Mouse (Mus musculus) large intestine, adult 2 months (tissue): ENCODE data around the gene Cd163l1. TPM values are rescaled to one million over a fixed set of nuclear protein-coding genes. Genes with fewer than 3 reads are reported as not detected.

ENCODE experiments used
- DNase-seq: peaks from one replicate; pipeline ENCODE4 v3.0.0-alpha.2; 2012; ENCODE audit warnings: low read depth, low spot score
- WGBS: fragments of 180-500 bp; shearing (Covaris S2); methylation state at CpG from one replicate; pipeline ENCODE4 v1.1.7; 2018; 5-methylcytosine and 5-hydroxymethylcytosine counted together
- polyA plus RNA-seq: library from polyadenylated mRNA; depleted of rRNA; stranded (reverse); fragments of >200 nt; gene quantifications from 2 replicates; pipeline ENCODE4 v1.2.3, GENCODE M21; 2012; rRNA removed

Gene Cd163l1
- polyA plus RNA-seq = 0.43 and 0.78 TPM in 2 replicates

DNA sequence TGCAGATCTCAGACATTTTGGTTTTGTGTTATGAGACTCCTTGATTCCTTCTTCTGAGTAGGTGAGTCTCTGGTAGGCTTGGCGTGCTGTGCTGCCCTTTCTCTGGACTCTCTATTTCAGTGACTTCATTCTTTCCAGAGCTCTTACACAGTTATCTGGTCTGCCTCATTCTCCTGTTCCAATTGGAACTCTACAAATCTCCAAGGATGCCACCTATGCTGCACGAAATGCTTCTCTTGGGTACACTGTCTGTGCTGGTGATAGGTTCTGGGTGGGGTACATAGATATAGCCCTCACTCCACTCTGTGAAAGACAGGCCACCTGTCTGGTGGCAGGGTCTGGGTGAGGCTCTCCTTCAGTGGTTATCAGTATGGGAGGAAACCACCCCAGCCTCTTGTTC, at the start of gene Cd163l1:
Cd163l1 (plus strand) TSS at position 301 of the 400 bp plus-strand sequence.
- DNase-seq = no peak
- 83% methylated on average over 2 of the region's 2 CpGs for WGBS

DNA sequence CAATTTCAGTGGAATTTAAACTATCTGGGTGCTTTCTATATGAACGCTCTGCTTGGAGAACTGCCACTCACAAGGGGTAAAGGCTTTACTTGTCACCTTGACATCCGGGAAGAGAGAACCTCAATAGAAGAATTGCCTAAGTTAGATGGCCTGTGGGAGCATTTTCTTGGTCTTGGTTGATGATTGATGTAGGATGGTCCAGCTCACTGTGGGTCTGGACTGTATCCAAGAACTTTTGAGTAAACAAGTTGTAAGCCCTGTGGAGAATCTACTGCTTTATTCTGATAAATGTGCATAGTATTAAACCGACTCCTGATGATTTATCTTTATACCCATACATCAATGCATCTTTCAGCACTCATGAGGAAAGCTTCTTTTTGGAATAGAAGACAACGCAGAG, 48.7 kb upstream of the Cd163l1 start:
- no peak for DNase-seq
- 74% methylated on average over 4 of the region's 4 CpGs for WGBS

DNA sequence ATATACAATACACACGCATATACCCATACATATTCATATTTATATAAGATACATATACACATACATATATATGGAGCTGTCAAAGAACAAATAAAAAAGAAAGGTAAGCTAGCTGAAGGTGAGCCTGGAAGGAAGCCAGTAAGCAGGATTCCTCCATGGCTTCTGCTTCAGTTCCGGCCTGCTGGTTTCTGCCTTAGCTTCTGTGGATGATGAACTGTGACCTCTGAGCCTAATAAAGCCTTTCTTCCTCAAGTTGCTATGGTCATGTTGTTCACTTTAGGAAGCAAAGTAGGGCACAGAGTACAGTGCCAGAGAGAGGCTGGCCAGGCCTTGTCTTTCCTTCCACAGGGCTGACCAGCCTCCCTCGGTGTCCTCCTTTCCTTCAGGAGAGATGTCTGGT, 47.2 kb upstream of the Cd163l1 start:
- no peak for DNase-seq
- WGBS = 84% methylated on average over 3 of the region's 3 CpGs

DNA sequence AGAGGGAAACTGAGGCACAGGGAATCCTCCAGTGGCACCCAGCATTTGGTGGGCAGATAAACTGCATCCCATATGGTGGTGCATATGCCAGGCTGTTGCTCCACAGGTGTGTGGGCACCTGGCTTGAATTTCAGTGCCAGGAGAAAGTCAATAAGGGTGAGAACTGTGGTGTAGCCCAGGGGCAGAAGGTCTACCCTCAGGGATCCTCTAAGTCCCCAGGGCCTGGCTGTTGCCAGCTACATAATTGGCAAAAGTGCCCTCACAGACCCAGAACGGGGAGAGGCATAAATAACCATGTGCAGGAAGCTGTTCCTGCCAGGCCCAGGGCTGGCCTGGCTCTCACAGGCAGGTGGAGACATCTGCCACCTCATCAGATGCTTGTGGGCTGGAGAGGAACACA, 45.1 kb upstream of the Cd163l1 start, which contains the start of gene Olfr523:
Olfr523 (plus strand) TSS at position 282 of the 400 bp plus-strand sequence.
- no peak for DNase-seq
- WGBS = 23% methylated on average over 1 of the region's 1 CpGs

DNA sequence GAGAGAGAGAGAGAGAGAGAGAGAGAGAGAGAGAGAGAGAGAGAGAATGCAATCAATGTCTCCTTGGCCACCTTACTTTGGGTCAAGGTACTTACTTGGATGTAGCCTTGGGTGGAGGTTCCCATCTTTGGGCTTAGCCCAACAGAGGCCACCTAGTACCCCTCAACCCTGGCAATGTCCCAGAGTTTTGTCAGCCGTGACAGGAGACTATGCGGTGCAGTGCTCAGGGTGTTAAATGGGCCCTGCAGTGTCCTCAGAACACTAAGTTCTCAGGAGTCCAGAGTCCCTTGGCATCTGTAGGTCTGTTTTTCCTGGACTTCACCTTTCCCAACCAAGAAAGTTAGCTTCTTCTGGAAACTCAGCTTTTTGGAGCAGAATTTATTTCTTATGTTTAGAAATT, 38.9 kb upstream of the Cd163l1 start:
- DNase-seq = no peak
- WGBS = 87% methylated on average over 2 of the region's 2 CpGs

DNA sequence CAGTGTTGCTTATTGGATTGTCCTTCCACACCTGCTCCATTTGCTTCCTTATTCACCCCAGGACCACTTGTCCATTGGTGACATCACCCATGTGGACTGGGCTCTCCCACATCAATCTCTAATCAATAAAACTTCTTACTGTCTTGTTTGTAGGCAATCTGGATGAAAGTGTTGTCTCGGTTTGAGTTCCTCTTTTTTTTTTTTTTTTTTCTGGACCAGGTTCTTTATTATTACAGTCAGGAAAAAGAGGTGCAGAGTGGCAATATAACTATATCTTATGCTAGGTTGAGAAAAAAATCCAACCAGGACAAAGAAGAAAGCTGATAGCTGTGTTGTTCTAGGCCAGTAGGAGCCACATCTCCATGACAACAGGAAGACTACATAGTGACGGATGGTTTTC, 37.4 kb upstream of the Cd163l1 start:
- DNase-seq = no peak
- 53% methylated on average over 2 of the region's 2 CpGs for WGBS

DNA sequence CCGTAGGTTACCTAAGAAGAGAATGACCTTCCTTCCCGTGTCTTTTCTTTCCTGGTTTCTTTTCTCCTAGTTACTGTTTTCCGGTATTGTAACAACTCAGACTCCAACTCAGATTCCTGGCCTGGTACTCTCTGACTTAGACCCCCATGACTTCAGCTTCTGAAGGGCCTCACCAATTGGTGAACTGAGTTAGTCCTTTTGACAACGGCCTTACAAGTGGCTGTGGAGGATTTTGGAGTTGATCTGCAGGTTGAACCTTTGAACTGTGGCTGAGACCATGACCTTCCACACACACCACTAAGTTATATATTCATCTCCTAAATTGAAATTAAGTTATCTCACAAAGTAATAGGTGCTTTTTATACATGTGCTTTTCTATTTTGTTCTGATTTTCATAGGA, 33.9 kb upstream of the Cd163l1 start:
- WGBS = 76% methylated on average over 4 of the region's 4 CpGs
- no peak for DNase-seq

DNA sequence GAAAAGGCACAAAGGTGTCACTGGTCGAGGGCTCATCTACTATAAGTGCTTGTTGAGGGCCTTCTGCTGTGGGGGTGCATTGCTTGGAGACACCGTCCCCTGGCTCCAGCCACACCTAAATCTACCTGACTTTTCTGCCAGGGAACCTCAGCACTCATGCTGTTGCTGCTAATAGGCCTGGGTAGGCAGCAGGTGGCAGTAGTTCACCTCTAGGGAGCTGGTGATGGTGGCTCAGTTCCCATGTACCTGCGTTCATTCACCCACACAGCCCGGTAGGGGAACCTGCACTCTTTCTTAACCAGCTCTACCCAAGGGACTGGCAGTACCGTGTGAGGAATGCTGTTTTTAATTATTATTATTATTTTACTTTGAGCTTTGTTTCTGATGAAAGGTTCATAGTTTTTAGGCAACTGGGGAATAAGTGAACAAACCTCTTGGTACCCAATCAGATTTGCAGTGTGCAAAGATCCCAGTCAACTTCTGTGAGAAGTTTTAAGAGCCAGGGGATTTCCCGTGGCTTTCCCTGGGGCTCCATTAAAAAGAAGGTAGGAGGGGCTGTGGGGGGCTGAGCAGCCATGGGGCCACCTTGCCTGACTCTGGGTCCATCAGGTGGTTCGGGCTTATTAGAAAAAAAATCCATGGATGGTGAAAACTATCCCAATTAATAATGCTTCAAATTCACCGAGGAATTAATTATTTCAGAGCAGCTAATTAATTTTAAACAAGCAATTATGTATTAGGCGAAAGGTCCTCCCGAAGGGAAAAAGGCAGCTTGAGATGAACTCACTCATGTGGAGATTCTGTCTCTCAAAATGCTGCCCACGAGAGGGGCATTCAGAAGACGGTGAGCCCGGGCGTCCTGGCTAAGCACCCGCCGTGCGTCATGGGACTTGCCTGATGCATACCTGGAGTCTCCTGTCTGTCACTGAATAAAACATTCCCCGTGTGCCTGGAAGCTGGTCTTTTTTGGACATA, 31.1 kb upstream of the Cd163l1 start:
- DNase-seq = no peak
- 61% methylated on average over 18 of the region's 18 CpGs for WGBS

- 79% methylated on average over 7 of the region's 7 CpGs for WGBS
- DNase-seq = no peak
These were observed 30.2 kb upstream of the Cd163l1 start for GRCm38 (mm10) chr7:140187721-140188390.

GRCm38 (mm10) chr7:140188391-140189328, 29.4 kb upstream of the Cd163l1 start:
- WGBS = 59% methylated on average over 4 of the region's 4 CpGs
- DNase-seq = no peak

GRCm38 (mm10) chr7:140190435-140190834, 27.6 kb upstream of the Cd163l1 start:
- no peak for DNase-seq
- WGBS = 91% methylated on average over 1 of the region's 1 CpGs

GRCm38 (mm10) chr7:140192445-140192844, 25.6 kb upstream of the Cd163l1 start:
- DNase-seq = no peak
- 44% methylated on average over 2 of the region's 2 CpGs for WGBS

DNA sequence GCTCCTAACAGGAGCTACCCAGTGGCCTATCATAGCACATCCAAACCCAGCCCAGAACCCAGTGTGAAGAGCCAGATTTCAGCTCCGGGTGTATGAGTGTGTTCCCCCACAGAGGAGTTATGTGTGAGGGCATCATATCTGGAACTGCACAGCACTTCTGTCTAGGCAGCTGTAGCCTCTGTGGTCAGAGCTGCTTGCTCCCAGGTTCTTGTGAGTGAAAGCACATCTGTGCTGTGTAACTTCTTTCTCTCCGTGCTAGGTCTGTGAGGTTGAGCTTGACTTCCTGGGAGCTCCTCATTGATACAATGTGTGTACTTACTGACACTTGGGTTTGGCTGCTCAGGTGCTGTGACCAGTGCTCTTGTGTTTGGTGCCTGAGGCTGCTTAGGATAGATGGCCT, 25.2 kb upstream of the Cd163l1 start:
- no peak for DNase-seq
- WGBS = 64% methylated on average over 2 of the region's 2 CpGs

DNA sequence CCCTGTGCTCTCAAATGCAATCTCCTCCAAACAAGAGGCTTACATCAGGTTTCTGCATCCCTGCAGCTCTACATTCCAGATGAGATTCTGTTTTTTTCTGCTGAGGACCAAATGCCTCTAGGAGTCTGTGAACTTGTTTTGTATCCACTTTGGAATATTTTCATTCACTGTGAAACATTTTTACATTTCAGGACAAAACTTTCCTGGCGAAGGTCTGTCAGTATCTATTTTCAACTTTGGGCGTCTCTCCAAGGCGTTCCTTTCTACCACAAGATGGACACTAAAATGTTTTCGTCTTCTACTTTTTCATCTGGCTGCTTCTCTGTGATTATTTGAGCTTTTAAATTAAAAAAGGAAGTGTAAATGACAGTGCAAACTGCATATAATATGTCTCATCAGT, 24.0 kb upstream of the Cd163l1 start:
- DNase-seq = no peak
- WGBS = 86% methylated on average over 4 of the region's 4 CpGs

GRCm38 (mm10) chr7:140196002-140196401, 22.1 kb upstream of the Cd163l1 start:
- DNase-seq = no peak

GRCm38 (mm10) chr7:140201090-140201489, 17.0 kb upstream of the Cd163l1 start:
- 83% methylated on average over 4 of the region's 4 CpGs for WGBS
- no peak for DNase-seq

More at GRCm38 (mm10) chr7:140196002-140196401, 22.1 kb upstream of the Cd163l1 start:
- WGBS = 76% methylated on average over 8 of the region's 8 CpGs

- DNase-seq = no peak
These were observed 12.2 kb upstream of the Cd163l1 start, which contains the start of gene Olfr524 for GRCm38 (mm10) chr7:140205864-140206263. Olfr524 (minus strand) TSS chr7:140205964.

DNA sequence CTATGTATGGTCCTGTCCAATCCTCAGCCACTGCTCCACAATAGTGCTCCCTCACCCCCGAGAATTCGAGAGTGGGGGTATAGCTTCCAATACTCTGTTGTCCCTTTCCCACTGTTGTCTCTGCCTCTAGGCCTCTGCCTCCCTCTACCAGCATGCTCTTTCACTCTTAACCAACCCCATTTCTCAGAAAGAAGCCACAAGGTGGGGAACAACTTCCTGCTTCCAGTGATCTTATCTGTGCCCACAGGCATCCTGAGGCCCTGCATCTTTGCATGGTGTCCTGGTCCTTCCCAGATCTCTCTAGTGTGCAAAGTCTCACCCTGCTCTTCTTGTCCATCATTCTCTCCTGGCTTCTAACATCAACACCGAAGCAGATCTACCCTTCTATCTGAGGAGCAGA, 11.2 kb upstream of the Cd163l1 start:
- DNase-seq = no peak
- WGBS = 67% methylated on average over 3 of the region's 3 CpGs

- WGBS = 48% methylated on average over 8 of the region's 8 CpGs
- no peak for DNase-seq
These were observed 9.9 kb upstream of the Cd163l1 start for GRCm38 (mm10) chr7:140208153-140208552.

GRCm38 (mm10) chr7:140208677-140209076, 9.4 kb upstream of the Cd163l1 start:
- WGBS = 62% methylated on average over 3 of the region's 3 CpGs
- no peak for DNase-seq
